Mouse (Mus musculus) C2C12 (cell line): ENCODE data around the gene Lhx5. TPM values are rescaled to one million over a fixed set of nuclear protein-coding genes. Genes with fewer than 3 reads are reported as not detected.

Experiments used
- H3K27me3 ChIP-seq: one replicate; pipeline ENCODE4 v1.6.1; 2011; ENCODE audit not compliant: control insufficient read depth, insufficient read depth, insufficient read length
- H3K36me3 ChIP-seq: one replicate; pipeline ENCODE4 v1.6.1; 2011; ENCODE audit not compliant: control insufficient read depth, insufficient read depth
- H3K4me3 ChIP-seq: one replicate; pipeline ENCODE4 v1.5.1; 2011; ENCODE audit warnings: mild to moderate bottlenecking, control low read depth; ENCODE audit not compliant: poor library complexity, insufficient read depth, severe bottlenecking
- H3K79me2 ChIP-seq: one replicate; pipeline ENCODE4 v1.6.1; 2011; ENCODE audit not compliant: control insufficient read depth, insufficient read depth
- H3K79me3 ChIP-seq: one replicate; pipeline ENCODE4 v1.6.1; 2011; ENCODE audit warnings: low read depth, control low read depth
- H3ac ChIP-seq: one replicate; pipeline ENCODE3; 2011; ENCODE audit warnings: low read depth; ENCODE audit not compliant: control insufficient read depth, insufficient read length
- CEBPB ChIP-seq: IDR thresholded peaks from one replicate; pipeline ENCODE4 v1.6.1; 2011; ENCODE audit warnings: low read depth, mild to moderate bottlenecking, control low read depth, moderate library complexity
- CTCF ChIP-seq: IDR thresholded peaks from one replicate; pipeline ENCODE4 v1.5.1; 2011; ENCODE audit not compliant: control insufficient read depth, insufficient read depth, insufficient read length
- FOSL1 ChIP-seq: IDR thresholded peaks from one replicate; pipeline ENCODE4 v1.8.0; 2011; ENCODE audit warnings: mild to moderate bottlenecking, low read length; ENCODE audit not compliant: poor library complexity, insufficient read depth, severe bottlenecking
- MAX ChIP-seq: IDR thresholded peaks from one replicate; pipeline ENCODE4 v1.6.1; 2011; ENCODE audit warnings: mild to moderate bottlenecking, control low read depth
- MYOD1 ChIP-seq: IDR thresholded peaks from one replicate; pipeline ENCODE4 v1.6.1; 2011; ENCODE audit warnings: low read depth; ENCODE audit not compliant: control insufficient read depth, insufficient read length
- MYOG ChIP-seq: IDR thresholded peaks from one replicate; pipeline ENCODE4 v1.6.1; 2011; ENCODE audit not compliant: control insufficient read depth, insufficient read length; ENCODE audit errors: extremely low read depth
- USF1 ChIP-seq: IDR thresholded peaks from one replicate; pipeline ENCODE4 v1.6.1; 2011; ENCODE audit warnings: low read depth, mild to moderate bottlenecking, control low read depth, moderate library complexity
- polyA plus RNA-seq: library from polyadenylated mRNA; unstranded; fragments of >200 nt; fragmentation: generic; extraction: Trizol; gene quantifications from one replicate; pipeline ENCODE4 v1.2.1, GENCODE M21; 2012; ENCODE audit warnings: missing spikeins

The Lhx5 gene
- polyA plus RNA-seq, 1 experiment: not detected

DNA sequence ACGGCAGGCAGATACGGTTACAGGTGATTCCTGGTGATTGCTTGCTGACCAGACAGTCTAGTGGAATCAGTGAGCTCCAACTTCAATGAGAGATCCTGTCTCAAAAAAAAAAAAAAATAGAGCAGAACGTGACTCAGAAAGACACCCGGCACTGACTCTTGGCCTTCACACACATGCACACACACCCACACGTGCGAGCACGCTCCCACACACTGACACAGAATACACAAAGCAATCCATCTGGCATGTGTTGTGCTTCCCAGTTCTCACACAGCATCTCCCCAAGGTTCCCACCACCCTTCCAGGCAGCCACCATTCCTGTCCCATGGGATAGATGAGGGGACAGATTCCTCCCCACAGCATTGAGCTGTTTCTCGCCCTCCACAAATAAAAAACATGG lies 11.4 kb upstream of the Lhx5 start:
- Histone ChIP-seq H3K79me3 (no peaks in the 10 kb centered on the region), H3K4me3 (no peak overlapping the region), H3K36me3 (no peaks in the 10 kb centered on the region), H3K79me2 (no peaks in the 10 kb centered on the region), H3ac (no peak overlapping the region), H3K27me3 (peaks cover 18% of the 10 kb centered on the region)
- no peak for TF ChIP-seq MAX
- TF ChIP-seq CEBPB: no peak
- TF ChIP-seq CTCF: no peak

DNA sequence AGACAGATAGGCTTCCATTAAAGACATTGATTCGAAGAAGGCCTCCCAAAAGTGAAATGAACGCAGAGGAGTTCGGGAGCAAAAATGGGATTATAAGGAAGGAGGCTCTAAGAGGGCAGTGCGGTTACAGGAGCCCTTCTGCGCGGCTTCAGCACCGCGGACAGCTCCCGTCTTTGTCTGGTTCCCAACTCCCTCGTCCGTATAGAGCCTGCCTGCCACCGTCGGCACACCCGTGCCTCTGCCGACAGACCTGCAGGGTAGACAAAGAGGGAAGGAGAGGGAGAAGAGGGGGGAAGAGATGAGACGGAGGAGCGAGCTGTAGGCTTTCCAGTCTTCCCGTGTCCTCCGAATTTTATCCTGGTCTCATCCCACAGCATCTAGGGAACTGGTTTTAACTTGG lies 7.5 kb upstream of the Lhx5 start:
- Histone ChIP-seq H3K27me3 (peaks cover 49% of the 10 kb centered on the region), H3K4me3 (no peak overlapping the region), H3K79me3 (no peaks in the 10 kb centered on the region), H3ac (no peak overlapping the region), H3K36me3 (no peaks in the 10 kb centered on the region), H3K79me2 (no peaks in the 10 kb centered on the region)
- no peak for TF ChIP-seq CEBPB
- TF ChIP-seq MAX: no peak
- TF ChIP-seq FOSL1: no peak
- no peak for TF ChIP-seq MYOD1
- no peak for TF ChIP-seq USF1
- no peak for TF ChIP-seq MYOG
- TF ChIP-seq CTCF: no peak

DNA sequence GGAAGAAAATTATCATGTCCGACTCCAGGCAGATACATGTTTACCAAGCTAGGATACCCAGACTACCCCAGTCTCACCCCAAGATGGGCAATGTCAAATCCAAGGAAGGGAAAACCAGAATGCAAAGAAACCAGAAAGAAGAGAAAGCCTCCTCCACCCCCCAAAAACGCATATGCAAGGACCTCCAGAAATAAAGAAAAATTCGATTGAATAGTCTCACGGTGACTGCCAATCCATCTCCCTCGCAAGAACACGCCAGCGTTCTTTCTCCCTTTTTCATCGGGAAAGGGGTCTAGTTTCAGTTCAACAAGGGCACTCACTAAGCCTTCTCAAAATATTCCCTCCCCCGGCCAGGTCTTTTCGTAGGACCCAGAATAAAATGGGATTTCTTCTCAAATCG lies 6.8 kb upstream of the Lhx5 start:
- H3K79me2 ChIP-seq: no peaks in the 10 kb centered on the region
- no peak overlapping the region for H3K4me3 ChIP-seq
- H3K79me3 ChIP-seq: no peaks in the 10 kb centered on the region
- H3K36me3 ChIP-seq: no peaks in the 10 kb centered on the region
- peaks cover 52% of the 10 kb centered on the region for H3K27me3 ChIP-seq
- H3ac ChIP-seq: no peak overlapping the region
- TF ChIP-seq MAX (no peak), MYOD1 (no peak), CTCF (no peak), MYOG (no peak), CEBPB (no peak), USF1 (no peak), FOSL1 (no peak)

DNA sequence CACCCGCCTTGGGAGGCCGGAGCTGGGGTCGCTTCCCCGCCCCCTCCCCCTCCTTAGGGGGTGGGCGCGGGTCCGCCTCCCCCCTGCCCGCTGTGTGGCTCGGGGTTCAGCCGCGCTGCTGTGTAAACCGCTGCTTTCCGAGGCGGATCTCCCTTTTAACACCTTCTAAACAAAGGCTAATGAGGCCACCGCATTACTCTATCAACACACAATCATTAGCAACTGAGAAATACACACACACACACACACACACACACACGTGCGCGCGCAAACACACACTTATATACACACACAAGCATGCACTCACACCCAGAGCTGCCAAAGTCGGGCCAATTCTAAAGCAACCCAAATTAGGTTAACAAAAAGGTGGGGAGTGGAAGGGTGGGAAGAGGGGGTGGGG lies 5.8 kb upstream of the Lhx5 start:
- no peaks in the 10 kb centered on the region for H3K79me2 ChIP-seq
- peaks cover 57% of the 10 kb centered on the region for H3K27me3 ChIP-seq
- no peak overlapping the region for H3ac ChIP-seq
- TF ChIP-seq FOSL1: no peak
- TF ChIP-seq CEBPB: no peak
- no peak for TF ChIP-seq USF1
- TF ChIP-seq MYOD1: no peak
- TF ChIP-seq MAX: no peak
- TF ChIP-seq CTCF: no peak
- TF ChIP-seq MYOG: no peak
- H3K79me3 ChIP-seq: no peaks in the 10 kb centered on the region
- H3K4me3 ChIP-seq: no peak overlapping the region
- no peaks in the 10 kb centered on the region for H3K36me3 ChIP-seq

DNA sequence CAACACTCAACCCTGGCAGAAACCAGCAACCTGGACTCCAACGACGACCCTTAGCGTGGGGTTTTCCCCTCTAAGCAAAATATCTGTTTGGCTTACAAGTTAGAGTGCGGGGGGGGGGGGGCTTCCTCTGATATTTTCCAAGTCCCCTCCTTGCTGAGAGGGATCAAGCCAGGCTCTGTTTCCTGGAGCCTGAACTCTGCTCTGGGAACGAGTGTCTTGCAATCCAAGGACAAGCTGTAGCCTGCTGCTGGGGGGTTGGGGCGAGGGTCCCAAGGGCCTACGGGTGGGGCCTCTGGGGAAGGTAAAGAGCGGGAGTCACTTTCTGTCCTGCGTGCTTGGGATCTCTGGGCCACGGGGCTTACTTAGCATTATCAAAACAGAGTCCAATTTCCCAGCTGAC lies 4.9 kb upstream of the Lhx5 start:
- Histone ChIP-seq H3ac (no peak overlapping the region), H3K36me3 (no peaks in the 10 kb centered on the region), H3K4me3 (no peak overlapping the region), H3K79me3 (no peaks in the 10 kb centered on the region), H3K79me2 (no peaks in the 10 kb centered on the region), H3K27me3 (peaks cover 65% of the 10 kb centered on the region)
- TF ChIP-seq MYOG (no peak), CEBPB (no peak), FOSL1 (no peak), USF1 (no peak), MAX (no peak), CTCF (no peak), MYOD1 (no peak)

DNA sequence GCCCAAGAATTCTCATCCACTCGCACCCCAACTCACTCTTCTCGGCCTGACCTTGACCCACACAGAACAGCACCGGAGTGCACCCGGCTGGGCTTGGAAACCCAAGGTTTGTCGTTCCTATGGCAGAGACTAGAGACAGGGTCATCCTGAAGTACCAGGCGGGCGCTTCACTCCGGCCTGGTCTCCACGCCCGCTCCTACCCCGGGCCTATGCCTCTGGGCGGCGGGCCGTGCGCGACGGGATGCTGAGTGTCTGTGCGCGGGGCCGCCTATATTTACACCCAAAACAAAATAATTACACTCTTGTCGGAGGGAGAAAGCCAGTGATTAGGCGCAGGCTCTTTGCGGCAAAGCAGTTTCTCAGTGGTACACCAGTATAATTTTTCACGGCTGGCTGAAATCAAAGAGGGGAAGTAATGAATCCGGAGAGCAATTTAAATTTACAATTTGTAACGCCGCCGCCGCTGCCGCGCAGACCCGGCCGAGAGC lies 4.0 kb upstream of the Lhx5 start:
- no peaks in the 10 kb centered on the region for H3K79me2 ChIP-seq
- H3K27me3 ChIP-seq: peaks cover 74% of the 10 kb centered on the region
- no peak for TF ChIP-seq MAX
- TF ChIP-seq USF1: no peak
- no peak for TF ChIP-seq MYOG
- TF ChIP-seq CEBPB: no peak
- no peak for TF ChIP-seq CTCF
- no peak for TF ChIP-seq MYOD1
- TF ChIP-seq FOSL1: no peak
- no peak overlapping the region for H3ac ChIP-seq
- no peaks in the 10 kb centered on the region for H3K36me3 ChIP-seq
- no peaks in the 10 kb centered on the region for H3K79me3 ChIP-seq
- H3K4me3 ChIP-seq: no peak overlapping the region
